Mouse (Mus musculus) midbrain, embryonic 14.5 days (tissue): Measurements from ENCODE around the gene Pgk1. TPM values are rescaled to one million over a fixed set of nuclear protein-coding genes. Genes with fewer than 3 reads are reported as not detected.
A peak's percentile ranks its signal among the peaks of the same experiment; 100 is the strongest.

Experiments used
- ATAC-seq: fragments of 200-750 bp; cut with Nextera tagmentation; 2 replicates; pipeline ENCODE4 v1.8.0; 2017; ENCODE audit warnings: moderate number of reproducible peaks, moderate library complexity; ENCODE audit not compliant: low FRiP score, low TSS enrichment
- DNase-seq: peaks from one replicate; pipeline ENCODE4 v3.0.0-alpha.2; 2015
- H3K27ac ChIP-seq: fragments of 300-500 bp; sonication (generic); replicated peaks from 2 replicates; pipeline ENCODE4 v1.5.1; 2014; ENCODE audit warnings: mild to moderate bottlenecking, low read depth, low read length, moderate library complexity
- H3K27me3 ChIP-seq: fragments of 300-500 bp; sonication (generic); 2 replicates; pipeline ENCODE4 v1.6.1; 2014; ENCODE audit warnings: low read length, control low read depth, mixed read lengths; ENCODE audit not compliant: control insufficient read depth, insufficient read depth
- H3K36me3 ChIP-seq: fragments of 300-500 bp; sonication (generic); 2 replicates; pipeline ENCODE4 v1.6.1; 2014; ENCODE audit warnings: low read length, control low read depth; ENCODE audit not compliant: control insufficient read depth, insufficient read depth
- H3K4me1 ChIP-seq: fragments of 300-500 bp; sonication (generic); 2 replicates; pipeline ENCODE4 v1.6.1; 2014; ENCODE audit warnings: mild to moderate bottlenecking, antibody characterized with exemption, low read length, control low read depth; ENCODE audit not compliant: control insufficient read depth, insufficient read depth
- H3K4me2 ChIP-seq: fragments of 300-500 bp; sonication (generic); 2 replicates; pipeline ENCODE4 v1.6.1; 2014; ENCODE audit warnings: mild to moderate bottlenecking, low read length, moderate library complexity
- H3K4me3 ChIP-seq: fragments of 300-500 bp; sonication (generic); replicated peaks from 2 replicates; pipeline ENCODE4 v1.5.1; 2014; ENCODE audit warnings: low read depth, low read length
- H3K9ac ChIP-seq: fragments of 300-500 bp; sonication (generic); replicated peaks from 2 replicates; pipeline ENCODE4 v1.6.1; 2014; ENCODE audit warnings: mild to moderate bottlenecking, low read length, moderate library complexity
- H3K9me3 ChIP-seq: fragments of 300-500 bp; sonication (generic); 2 replicates; pipeline ENCODE4 v1.6.1; 2016; ENCODE audit warnings: low read length, control low read depth, mixed read lengths; ENCODE audit not compliant: control insufficient read depth
- WGBS: fragments of 180-500 bp; shearing (Covaris S2); extraction: QIAGEN DNeasy Blood & Tissue Kit; methylation state at CpG from one replicate; pipeline ENCODE4 v1.1.7; 2014; 5-methylcytosine and 5-hydroxymethylcytosine counted together
- polyA plus RNA-seq: library from polyadenylated mRNA; unstranded; fragments of >200 nt; fragmentation: Nextera tagmentation; extraction: Ambion mirVana; gene quantifications from 2 replicates; pipeline ENCODE4 v1.2.1, GENCODE M21; 2014

The Pgk1 gene
- polyA plus RNA-seq: 243 and 266 TPM in 2 replicates

DNA sequence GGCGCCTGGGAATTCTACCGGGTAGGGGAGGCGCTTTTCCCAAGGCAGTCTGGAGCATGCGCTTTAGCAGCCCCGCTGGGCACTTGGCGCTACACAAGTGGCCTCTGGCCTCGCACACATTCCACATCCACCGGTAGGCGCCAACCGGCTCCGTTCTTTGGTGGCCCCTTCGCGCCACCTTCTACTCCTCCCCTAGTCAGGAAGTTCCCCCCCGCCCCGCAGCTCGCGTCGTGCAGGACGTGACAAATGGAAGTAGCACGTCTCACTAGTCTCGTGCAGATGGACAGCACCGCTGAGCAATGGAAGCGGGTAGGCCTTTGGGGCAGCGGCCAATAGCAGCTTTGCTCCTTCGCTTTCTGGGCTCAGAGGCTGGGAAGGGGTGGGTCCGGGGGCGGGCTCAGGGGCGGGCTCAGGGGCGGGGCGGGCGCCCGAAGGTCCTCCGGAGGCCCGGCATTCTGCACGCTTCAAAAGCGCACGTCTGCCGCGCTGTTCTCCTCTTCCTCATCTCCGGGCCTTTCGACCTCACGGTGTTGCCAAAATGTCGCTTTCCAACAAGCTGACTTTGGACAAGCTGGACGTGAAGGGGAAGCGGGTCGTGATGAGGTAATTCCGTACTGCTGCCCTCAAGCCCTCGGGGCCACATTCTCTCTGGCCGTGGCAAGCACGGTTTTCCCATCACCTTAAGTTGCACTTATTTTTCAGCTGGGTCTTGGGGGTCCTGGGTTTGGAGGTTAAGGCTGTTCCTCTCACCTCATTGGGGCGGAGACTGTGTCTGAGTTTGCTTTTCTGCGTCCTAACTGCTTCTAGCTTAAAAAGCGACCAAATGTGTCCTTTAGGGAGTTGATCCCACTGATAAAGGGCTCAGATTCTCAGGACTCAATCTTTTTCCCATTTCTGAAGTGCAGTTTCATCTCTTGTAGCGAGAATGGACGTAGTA is at the start of gene Pgk1:
Gene Pgk1 (plus strand): TSS at position 388 of the 937 bp plus-strand sequence.
- no peaks in the 10 kb centered on the region for H3K27me3 ChIP-seq
- peak; percentile 98 for ATAC-seq
- no peaks in the 10 kb centered on the region for H3K36me3 ChIP-seq
- H3K9me3 ChIP-seq: no peaks in the 10 kb centered on the region
- DNase-seq: peak; percentile 94
- H3K9ac ChIP-seq: peak within 1 kb of the TSS; percentile 61
- H3K4me3 ChIP-seq: peak within 1 kb of the TSS; percentile 52
- peak within 1 kb of the TSS; percentile 63 for H3K4me2 ChIP-seq
- H3K27ac ChIP-seq: peak within 1 kb of the TSS; percentile 88
- peaks cover 19% of the 10 kb centered on the region; the same call in 1 of the 2 replicates for H3K4me1 ChIP-seq
- 15% methylated on average over 50 of the region's 55 CpGs for WGBS

DNA sequence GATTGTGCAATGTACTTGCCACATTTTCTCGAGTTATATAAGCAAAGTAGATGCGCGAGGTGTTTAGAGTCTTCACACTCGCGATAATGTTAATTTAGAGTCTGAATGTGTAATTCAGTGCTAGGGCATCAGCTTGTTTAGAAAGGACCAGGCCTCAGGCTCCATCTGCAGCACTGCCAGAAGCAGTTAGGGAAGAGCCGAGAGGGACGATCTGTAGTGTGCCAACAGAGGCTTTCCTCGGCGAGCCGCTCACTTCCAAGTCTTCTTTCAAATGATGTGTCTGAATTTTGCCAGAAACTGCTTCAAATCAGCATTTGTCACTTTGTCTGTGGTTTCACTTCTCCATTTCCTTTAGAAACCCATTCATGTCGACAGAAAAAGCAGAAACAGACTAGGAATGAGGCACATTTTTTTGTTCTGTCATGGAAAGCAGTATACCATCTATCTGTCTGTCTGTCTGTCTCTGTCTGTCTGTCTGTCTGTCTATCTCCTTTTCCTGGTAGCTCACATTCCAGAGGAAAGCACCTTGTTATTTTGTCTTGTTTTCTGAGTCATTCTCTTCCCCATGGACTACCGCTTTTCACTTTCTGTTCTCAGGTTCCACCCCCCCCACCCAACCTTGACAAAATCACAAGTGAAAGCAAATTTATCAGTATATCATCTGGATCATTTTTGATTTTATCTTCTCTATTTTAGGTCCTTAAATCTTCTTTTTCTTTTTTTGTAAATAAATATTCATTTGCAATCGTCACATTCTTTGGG is 47.4 kb upstream of the Pgk1 start:
- Histone ChIP-seq H3K36me3 (no peaks in the 10 kb centered on the region), H3K4me3 (no peak overlapping the region), H3K9ac (no peak overlapping the region), H3K9me3 (no peaks in the 10 kb centered on the region), H3K27me3 (no peaks in the 10 kb centered on the region), H3K4me2 (no peak overlapping the region), H3K4me1 (no peaks in the 10 kb centered on the region), H3K27ac (no peak overlapping the region)
- DNase-seq (no peak), ATAC-seq (no peak)
- WGBS: 86% methylated on average over 13 of the region's 13 CpGs

DNA sequence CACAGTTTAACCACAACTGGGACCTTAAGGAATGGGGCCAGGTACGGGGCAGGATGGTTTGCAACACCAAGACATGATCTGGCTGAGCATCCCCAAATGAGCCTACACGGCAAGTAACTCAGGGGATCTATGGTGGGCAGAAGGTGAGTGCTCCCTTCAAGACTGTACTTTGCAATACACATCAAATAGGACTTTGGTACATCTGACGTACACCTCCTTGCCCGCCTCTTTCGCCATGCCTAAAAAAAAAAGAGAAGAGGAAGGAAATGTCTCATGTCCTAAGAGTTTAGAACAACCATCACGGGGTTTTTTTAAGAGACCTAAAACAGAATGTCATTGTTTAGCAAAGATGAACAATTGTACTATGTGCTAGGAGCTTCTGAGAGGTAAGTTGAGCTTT is 44.0 kb upstream of the Pgk1 start, which contains the start of gene Tlr13:
Gene Tlr13 (plus strand): TSS at position 269 of the 400 bp plus-strand sequence.
- Histone ChIP-seq H3K27me3 (no peaks in the 10 kb centered on the region), H3K36me3 (no peaks in the 10 kb centered on the region), H3K9ac (no peak within 1 kb of the TSS), H3K4me2 (no peak within 1 kb of the TSS), H3K9me3 (no peaks in the 10 kb centered on the region), H3K4me1 (no peaks in the 10 kb centered on the region), H3K4me3 (no peak within 1 kb of the TSS), H3K27ac (no peak within 1 kb of the TSS)
- DNase-seq (no peak), ATAC-seq (no peak)
- 87% methylated on average over 6 of the region's 6 CpGs for WGBS

DNA sequence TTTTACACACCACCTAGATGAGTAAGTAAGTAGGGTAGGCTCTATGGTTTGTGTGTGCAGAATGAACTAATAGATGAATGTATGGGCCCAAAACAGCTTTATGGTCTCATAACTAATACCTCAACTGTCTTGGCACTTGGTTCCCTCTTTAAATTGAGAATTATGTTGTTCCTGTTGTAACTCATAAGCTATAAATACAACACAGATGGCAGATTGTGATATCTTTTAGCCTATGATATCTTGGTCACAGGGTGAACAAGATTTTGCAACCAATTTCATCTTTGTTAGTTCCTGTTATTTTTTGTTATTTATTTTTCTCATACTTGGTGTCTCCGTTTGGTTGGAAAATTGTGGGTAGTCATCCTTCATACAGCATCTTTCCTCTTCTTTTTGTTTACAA is 38.7 kb upstream of the Pgk1 start:
- DNase-seq: no peak
- H3K36me3 ChIP-seq: no peaks in the 10 kb centered on the region
- no peak overlapping the region for H3K4me2 ChIP-seq
- H3K4me1 ChIP-seq: no peaks in the 10 kb centered on the region
- 89% methylated on average over 1 of the region's 1 CpGs for WGBS
- H3K27ac ChIP-seq: no peak overlapping the region
- H3K27me3 ChIP-seq: no peaks in the 10 kb centered on the region
- H3K9me3 ChIP-seq: no peaks in the 10 kb centered on the region
- no peak overlapping the region for H3K9ac ChIP-seq
- H3K4me3 ChIP-seq: no peak overlapping the region
- no peak for ATAC-seq

DNA sequence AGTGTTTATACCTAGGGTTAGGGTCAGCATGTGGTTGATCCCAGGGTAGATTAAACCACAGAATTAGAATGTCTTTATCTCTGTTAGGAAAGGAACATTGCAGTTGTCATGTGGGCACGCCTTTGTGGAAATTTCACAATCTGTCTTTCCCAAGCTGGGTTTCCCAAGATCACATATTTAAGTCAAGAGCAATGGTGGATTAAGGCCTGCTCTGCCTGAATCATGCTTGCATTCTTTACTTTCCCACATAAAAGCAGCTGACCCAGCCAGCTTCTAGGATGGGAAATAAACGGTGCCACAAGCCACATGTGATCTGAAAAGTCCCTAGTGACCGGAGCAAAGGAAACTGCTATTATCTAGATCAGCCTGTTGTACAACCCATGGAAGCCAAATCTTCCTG is 37.4 kb upstream of the Pgk1 start:
- H3K4me1 ChIP-seq: no peaks in the 10 kb centered on the region
- H3K9me3 ChIP-seq: no peaks in the 10 kb centered on the region
- H3K4me3 ChIP-seq: no peak overlapping the region
- no peak for DNase-seq
- H3K9ac ChIP-seq: no peak overlapping the region
- no peaks in the 10 kb centered on the region for H3K36me3 ChIP-seq
- H3K27ac ChIP-seq: no peak overlapping the region
- H3K4me2 ChIP-seq: no peak overlapping the region
- no peak for ATAC-seq
- 85% methylated on average over 3 of the region's 3 CpGs for WGBS
- H3K27me3 ChIP-seq: no peaks in the 10 kb centered on the region

DNA sequence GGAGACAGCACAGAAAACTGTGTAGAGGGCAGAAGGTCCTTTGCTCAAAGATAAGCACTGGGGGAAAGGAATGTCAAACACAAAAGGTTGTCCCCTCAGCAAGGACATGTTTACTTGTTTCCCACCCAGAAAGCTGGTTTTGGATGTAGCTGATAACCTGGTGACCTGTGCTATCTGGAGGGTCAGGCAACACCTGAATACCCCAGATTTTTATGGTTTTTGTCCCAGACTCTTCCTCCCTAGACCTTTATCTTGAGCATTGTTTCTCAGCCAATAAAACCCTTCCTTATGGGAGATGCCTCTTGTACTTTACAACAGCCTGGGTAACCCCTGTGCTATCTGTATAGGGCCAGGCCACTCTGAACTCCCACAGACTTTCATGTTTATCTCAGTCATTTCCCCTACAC is 32.7 kb upstream of the Pgk1 start:
- Histone ChIP-seq H3K4me3 (no peak overlapping the region), H3K9ac (no peak overlapping the region), H3K27ac (no peak overlapping the region), H3K9me3 (no peaks in the 10 kb centered on the region), H3K4me1 (no peaks in the 10 kb centered on the region), H3K36me3 (no peaks in the 10 kb centered on the region), H3K27me3 (no peaks in the 10 kb centered on the region), H3K4me2 (no peak overlapping the region)
- DNase-seq (no peak), ATAC-seq (no peak)

DNA sequence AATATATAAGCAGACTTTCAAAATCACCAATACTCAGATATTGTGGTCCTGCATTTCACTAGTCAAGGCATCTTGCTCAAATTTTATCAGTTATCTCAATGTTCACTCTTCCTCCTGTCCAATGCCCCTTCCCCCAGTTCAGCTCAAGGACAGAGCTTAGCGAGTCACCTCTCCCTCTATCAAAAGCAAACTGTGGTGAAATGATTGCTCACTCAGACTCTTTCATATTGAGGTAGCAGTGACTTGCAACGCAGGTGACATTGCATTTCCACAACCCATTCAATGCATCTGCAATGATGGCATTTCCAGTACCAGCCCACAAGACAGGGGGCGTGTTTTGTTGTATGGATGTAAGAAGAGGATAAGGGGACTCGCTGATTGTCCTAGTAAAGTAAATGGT is 31.0 kb upstream of the Pgk1 start:
- H3K27me3 ChIP-seq: no peaks in the 10 kb centered on the region
- no peak overlapping the region for H3K9ac ChIP-seq
- WGBS: 83% methylated on average over 4 of the region's 4 CpGs
- no peak overlapping the region for H3K4me2 ChIP-seq
- H3K9me3 ChIP-seq: no peaks in the 10 kb centered on the region
- H3K4me1 ChIP-seq: no peaks in the 10 kb centered on the region
- no peak overlapping the region for H3K27ac ChIP-seq
- no peaks in the 10 kb centered on the region for H3K36me3 ChIP-seq
- DNase-seq (no peak), ATAC-seq (no peak)
- no peak overlapping the region for H3K4me3 ChIP-seq

DNA sequence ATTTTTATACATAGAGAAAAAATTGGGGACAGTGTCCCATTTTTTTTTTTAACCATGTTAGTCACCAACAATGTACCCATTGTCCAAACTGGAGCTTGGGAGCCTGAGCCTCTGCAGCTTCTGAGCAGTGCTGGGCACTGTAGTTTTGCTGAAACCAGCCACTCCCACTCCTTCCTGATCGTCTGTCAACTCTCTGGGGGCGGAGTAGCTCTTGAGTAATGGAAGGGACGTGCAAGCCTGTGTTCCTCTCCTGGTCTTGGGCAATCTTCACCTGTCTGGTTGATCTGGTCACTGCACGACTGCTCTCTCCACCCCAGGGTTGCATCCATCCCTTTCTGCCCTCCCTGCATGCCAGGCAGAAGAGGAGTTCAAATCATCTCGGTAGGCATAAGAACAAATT is 22.9 kb upstream of the Pgk1 start:
- H3K4me2 ChIP-seq: no peak overlapping the region
- no peak for ATAC-seq
- no peaks in the 10 kb centered on the region for H3K27me3 ChIP-seq
- no peaks in the 10 kb centered on the region for H3K4me1 ChIP-seq
- H3K36me3 ChIP-seq: no peaks in the 10 kb centered on the region
- WGBS: 66% methylated on average over 5 of the region's 5 CpGs
- H3K4me3 ChIP-seq: no peak overlapping the region
- no peak overlapping the region for H3K9ac ChIP-seq
- DNase-seq: no peak
- no peaks in the 10 kb centered on the region for H3K9me3 ChIP-seq
- no peak overlapping the region for H3K27ac ChIP-seq
